Mouse (Mus musculus) E14TG2a.4 (cell line): Measurements from ENCODE around the gene Slc17a2.

ENCODE experiments used
- CTCF ChIP-seq: conservative IDR thresholded peaks from 2 replicates; pipeline ENCODE4 v1.5.1; 2014; ENCODE audit warnings: low read length
- POU5F1 ChIP-seq: IDR thresholded peaks from 2 replicates; pipeline ENCODE4 v1.6.1; 2014; ENCODE audit warnings: low read length, borderline replicate concordance

DNA sequence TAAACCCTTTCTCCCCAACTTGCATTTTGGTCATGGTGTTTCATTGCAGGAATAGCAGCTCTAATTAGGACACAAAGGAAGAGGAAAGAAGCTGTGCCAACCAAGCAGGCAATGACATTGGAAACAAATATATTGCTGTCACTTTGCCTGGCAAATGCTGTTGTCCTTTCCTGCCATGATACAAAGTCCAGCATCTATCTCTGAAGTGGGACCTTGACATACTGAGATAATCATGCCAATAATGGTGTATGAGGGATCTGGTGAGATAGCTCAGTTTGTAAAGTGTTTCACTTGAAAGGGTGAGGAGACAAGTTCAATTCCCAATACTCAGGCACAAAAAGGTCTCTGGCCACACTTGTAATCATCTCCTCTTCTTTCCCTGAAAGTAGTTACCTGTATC, 40.0 kb upstream of the Slc17a2 start:
- TF ChIP-seq POU5F1, result no peak
- no peak for TF ChIP-seq CTCF
